Mouse (Mus musculus) embryonic facial prominence, embryonic 13.5 days (tissue): ENCODE measurements around the gene Lgr4. TPM values are rescaled to one million over a fixed set of nuclear protein-coding genes. Genes with fewer than 3 reads are reported as not detected.

Source experiments
- ATAC-seq: fragments of 200-750 bp; cut with Nextera tagmentation; 2 replicates; pipeline ENCODE4 v1.8.0; 2017; ENCODE audit warnings: low read depth; ENCODE audit not compliant: insufficient number of reproducible peaks, insufficient read depth, low FRiP score, low TSS enrichment
- H3K27ac ChIP-seq: fragments of 300-500 bp; sonication (generic); 2 replicates; pipeline ENCODE4 v1.5.1; 2015; ENCODE audit warnings: moderate library complexity, mild to moderate bottlenecking, inconsistent platforms
- H3K27me3 ChIP-seq: fragments of 300-500 bp; sonication (generic); 2 replicates; pipeline ENCODE4 v1.6.1; 2015; ENCODE audit warnings: mild to moderate bottlenecking, inconsistent platforms
- H3K36me3 ChIP-seq: fragments of 300-500 bp; sonication (generic); 2 replicates; pipeline ENCODE4 v1.6.1; 2015; ENCODE audit warnings: mild to moderate bottlenecking, inconsistent platforms
- H3K4me1 ChIP-seq: fragments of 300-500 bp; sonication (generic); 2 replicates; pipeline ENCODE4 v1.6.1; 2015; ENCODE audit warnings: inconsistent platforms
- H3K4me2 ChIP-seq: fragments of 300-500 bp; sonication (generic); 2 replicates; pipeline ENCODE4 v1.6.1; 2015; ENCODE audit warnings: moderate library complexity, mild to moderate bottlenecking, inconsistent platforms
- H3K4me3 ChIP-seq: fragments of 300-500 bp; sonication (generic); 2 replicates; pipeline ENCODE4 v1.5.1; 2015; ENCODE audit warnings: mild to moderate bottlenecking, inconsistent platforms
- H3K9ac ChIP-seq: fragments of 300-500 bp; sonication (generic); 2 replicates; pipeline ENCODE4 v1.6.1; 2015; ENCODE audit warnings: mild to moderate bottlenecking, inconsistent platforms
- H3K9me3 ChIP-seq: fragments of 300-500 bp; sonication (generic); 2 replicates; pipeline ENCODE4 v1.6.1; 2016; ENCODE audit warnings: inconsistent platforms
- WGBS: fragments of 180-500 bp; shearing (Covaris S2); methylation state at CpG from one replicate; pipeline ENCODE4 v1.1.7; 2015; ENCODE audit warnings: mixed read lengths; 5-methylcytosine and 5-hydroxymethylcytosine counted together
- polyA plus RNA-seq: library from polyadenylated mRNA; unstranded; fragments of >200 nt; fragmentation: Nextera tagmentation; extraction: Ambion mirVana; gene quantifications from 2 replicates; pipeline ENCODE4 v1.2.1, GENCODE M21; 2015

Lgr4 gene
- polyA plus RNA-seq, 1 experiment from 2014 or later = 19.3 TPM

DNA sequence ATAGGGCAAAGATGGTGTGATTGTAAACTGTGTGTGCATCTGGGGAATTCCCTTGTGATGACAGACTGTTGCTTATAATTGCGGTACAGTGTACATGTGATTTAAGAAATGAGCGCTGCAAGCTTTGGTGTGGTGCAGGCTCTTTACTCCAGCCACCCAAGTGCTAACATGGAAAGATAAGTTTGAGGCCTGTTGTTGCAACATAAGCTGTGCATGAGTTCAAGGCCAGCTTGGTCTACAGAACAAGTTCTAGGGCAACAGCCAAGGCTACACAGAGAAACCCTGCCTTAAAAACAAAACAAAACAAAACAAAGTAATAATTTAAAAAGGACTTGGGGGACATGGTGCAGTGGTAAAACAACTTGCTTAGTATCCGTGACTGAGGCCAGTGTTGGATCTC, 17.7 kb downstream of the Lgr4 start:
- Histone ChIP-seq H3K27ac (no peak overlapping the region), H3K36me3 (no peaks in the 10 kb centered on the region), H3K9ac (no peak overlapping the region), H3K9me3 (no peaks in the 10 kb centered on the region), H3K4me3 (no peak overlapping the region), H3K4me1 (peaks cover 32% of the 10 kb centered on the region), H3K27me3 (no peaks in the 10 kb centered on the region), H3K4me2 (no peak overlapping the region)
- 87% methylated on average over 3 of the region's 3 CpGs for WGBS
- ATAC-seq = no peak

GRCm38 (mm10) chr2:109935754-109936409, 18.4 kb downstream of the Lgr4 start:
- 72% methylated on average over 11 of the region's 11 CpGs for WGBS
- ATAC-seq = no peak
- Histone ChIP-seq H3K9ac (no peak overlapping the region), H3K27me3 (no peaks in the 10 kb centered on the region), H3K4me3 (no peak overlapping the region), H3K36me3 (no peaks in the 10 kb centered on the region), H3K4me2 (no peak overlapping the region), H3K9me3 (no peaks in the 10 kb centered on the region), H3K27ac (no peak overlapping the region), H3K4me1 (peaks cover 32% of the 10 kb centered on the region)

GRCm38 (mm10) chr2:109936410-109936755, 18.9 kb downstream of the Lgr4 start:
- Histone ChIP-seq H3K9me3 (no peaks in the 10 kb centered on the region), H3K9ac (no peak overlapping the region), H3K27ac (no peak overlapping the region), H3K4me1 (peaks cover 31% of the 10 kb centered on the region), H3K36me3 (no peaks in the 10 kb centered on the region), H3K27me3 (no peaks in the 10 kb centered on the region), H3K4me2 (no peak overlapping the region), H3K4me3 (no peak overlapping the region)
- no peak for ATAC-seq
- 53% methylated on average over 2 of the region's 2 CpGs for WGBS

GRCm38 (mm10) chr2:109941973-109942444, 24.6 kb downstream of the Lgr4 start:
- Histone ChIP-seq H3K4me2 (no peak overlapping the region), H3K36me3 (no peaks in the 10 kb centered on the region), H3K27me3 (no peaks in the 10 kb centered on the region), H3K27ac (0 out of 2 replicates have a peak overlapping the region, but pooled peaks have one; percentile 28), H3K9ac (peak overlapping the region; percentile 36; the same call in 1 of the 2 replicates), H3K4me1 (peaks cover 22% of the 10 kb centered on the region), H3K9me3 (no peaks in the 10 kb centered on the region), H3K4me3 (no peak overlapping the region)
- WGBS = 18% methylated on average over 5 of the region's 5 CpGs
- no peak for ATAC-seq

DNA sequence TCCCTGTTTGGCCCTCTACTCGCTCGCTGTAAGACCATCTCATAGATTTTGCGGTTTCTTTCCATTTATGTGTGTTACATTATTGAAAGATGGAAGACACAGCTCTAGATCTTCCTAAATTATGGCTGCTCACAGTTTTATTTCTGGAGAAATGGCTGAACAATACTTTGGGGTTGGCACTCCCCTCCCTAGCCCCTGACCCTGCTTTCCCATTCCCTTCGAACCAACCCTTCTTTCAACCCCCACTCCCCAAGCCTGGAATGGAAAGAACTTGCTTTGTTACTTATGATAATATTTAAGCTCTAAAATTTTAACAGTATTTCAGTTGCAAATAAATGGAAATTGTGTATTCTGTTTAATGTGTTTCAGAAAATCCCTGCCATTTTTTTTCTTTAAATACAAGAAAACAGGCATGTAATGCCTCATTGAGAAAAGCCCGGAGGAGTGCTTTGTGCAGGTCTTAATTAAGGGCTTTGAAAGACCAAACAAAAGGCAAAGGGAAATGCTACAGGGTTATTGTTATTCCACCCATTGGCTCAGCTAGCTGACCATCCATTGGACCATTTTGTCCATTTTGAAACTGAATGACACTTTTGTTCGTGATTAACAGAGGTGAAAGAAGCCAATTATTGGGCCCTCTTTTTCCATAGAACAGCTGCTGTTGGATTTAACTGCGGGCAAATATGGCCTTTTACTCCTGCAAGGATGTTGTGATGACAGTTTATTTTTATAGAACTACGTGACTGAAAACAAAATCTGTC, 25.5 kb downstream of the Lgr4 start:
- no peak for ATAC-seq
- no peak overlapping the region for H3K9ac ChIP-seq
- H3K4me2 ChIP-seq = no peak overlapping the region
- H3K4me3 ChIP-seq = no peak overlapping the region
- H3K27ac ChIP-seq = no peak overlapping the region
- no peaks in the 10 kb centered on the region for H3K36me3 ChIP-seq
- H3K9me3 ChIP-seq = no peaks in the 10 kb centered on the region
- H3K27me3 ChIP-seq = no peaks in the 10 kb centered on the region
- WGBS = 46% methylated on average over 8 of the region's 8 CpGs
- peaks cover 22% of the 10 kb centered on the region for H3K4me1 ChIP-seq

GRCm38 (mm10) chr2:109944995-109945394, 27.5 kb downstream of the Lgr4 start:
- no peaks in the 10 kb centered on the region for H3K27me3 ChIP-seq
- peaks cover 22% of the 10 kb centered on the region for H3K4me1 ChIP-seq
- no peaks in the 10 kb centered on the region for H3K36me3 ChIP-seq
- no peak overlapping the region for H3K9ac ChIP-seq
- no peak overlapping the region for H3K4me2 ChIP-seq
- H3K4me3 ChIP-seq = no peak overlapping the region
- WGBS = 70% methylated on average over 9 of the region's 9 CpGs
- no peak overlapping the region; the same call in 1 of the 2 replicates for H3K27ac ChIP-seq
- ATAC-seq = no peak
- H3K9me3 ChIP-seq = no peaks in the 10 kb centered on the region

GRCm38 (mm10) chr2:109945532-109945931, 28.1 kb downstream of the Lgr4 start:
- WGBS = 84% methylated on average over 4 of the region's 4 CpGs
- no peak for ATAC-seq
- no peaks in the 10 kb centered on the region for H3K36me3 ChIP-seq

DNA sequence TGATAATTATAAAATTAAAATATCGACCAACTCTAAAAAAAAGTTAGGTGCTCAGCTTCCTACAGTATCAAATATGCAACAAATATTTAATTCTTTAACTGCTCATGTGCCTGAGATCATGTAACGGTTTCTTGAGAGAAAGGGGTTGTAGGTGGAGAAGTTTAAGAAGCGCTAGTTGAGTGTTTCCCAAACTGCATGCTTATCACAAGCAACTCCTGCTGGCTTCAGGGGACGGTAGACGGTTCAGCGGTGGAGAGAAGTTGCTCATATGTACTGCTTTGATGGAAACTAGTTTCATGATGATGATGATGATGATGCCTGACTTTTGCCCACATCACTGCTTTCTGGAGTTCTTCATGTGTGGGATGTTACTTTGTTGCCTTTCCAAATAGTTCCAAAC, 29.0 kb downstream of the Lgr4 start:
- WGBS = 86% methylated on average over 6 of the region's 6 CpGs
- H3K4me3 ChIP-seq = no peak overlapping the region
- ATAC-seq = no peak

More at GRCm38 (mm10) chr2:109945532-109945931, 28.1 kb downstream of the Lgr4 start:
- Histone ChIP-seq H3K4me3 (no peak overlapping the region), H3K9me3 (no peaks in the 10 kb centered on the region), H3K9ac (no peak overlapping the region), H3K27ac (no peak overlapping the region), H3K4me2 (no peak overlapping the region), H3K4me1 (peaks cover 22% of the 10 kb centered on the region), H3K27me3 (no peaks in the 10 kb centered on the region)

GRCm38 (mm10) chr2:109949519-109949918, 32.1 kb downstream of the Lgr4 start:
- ATAC-seq = no peak
- no peak overlapping the region for H3K9ac ChIP-seq
- no peak overlapping the region for H3K4me2 ChIP-seq
- no peaks in the 10 kb centered on the region for H3K36me3 ChIP-seq
- H3K4me1 ChIP-seq = peaks cover 14% of the 10 kb centered on the region
- no peaks in the 10 kb centered on the region for H3K27me3 ChIP-seq
- no peaks in the 10 kb centered on the region for H3K9me3 ChIP-seq
- no peak overlapping the region for H3K4me3 ChIP-seq
- no peak overlapping the region for H3K27ac ChIP-seq

More for the DNA sequence above, 29.0 kb downstream of the Lgr4 start:
- Histone ChIP-seq H3K27ac (no peak overlapping the region), H3K4me2 (no peak overlapping the region), H3K36me3 (no peaks in the 10 kb centered on the region), H3K27me3 (no peaks in the 10 kb centered on the region), H3K9ac (no peak overlapping the region), H3K4me1 (peaks cover 30% of the 10 kb centered on the region), H3K9me3 (no peaks in the 10 kb centered on the region)

DNA sequence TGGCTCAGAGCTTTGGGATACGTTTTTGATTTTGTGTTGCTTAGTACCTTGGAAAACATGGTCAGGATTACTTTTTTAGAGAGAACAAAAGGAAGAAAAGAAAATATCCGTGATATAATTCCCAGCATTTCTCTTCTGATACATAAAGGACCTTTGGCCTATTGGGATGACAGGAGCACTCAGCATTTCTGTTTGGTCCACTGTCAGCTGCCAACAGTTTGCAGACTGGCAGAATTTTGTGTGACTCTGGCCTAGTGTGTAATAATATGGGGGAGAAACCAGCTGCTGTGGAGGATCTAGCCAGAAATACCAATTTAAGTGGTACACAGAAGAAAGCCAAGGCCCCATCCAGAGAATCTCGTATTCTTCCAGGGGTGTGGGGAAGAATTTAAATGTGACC, 32.9 kb downstream of the Lgr4 start:
- 64% methylated on average over 3 of the region's 3 CpGs for WGBS
- no peaks in the 10 kb centered on the region for H3K27me3 ChIP-seq
- no peak for ATAC-seq
- H3K9me3 ChIP-seq = no peaks in the 10 kb centered on the region
- H3K36me3 ChIP-seq = no peaks in the 10 kb centered on the region
- no peak overlapping the region for H3K27ac ChIP-seq
- H3K9ac ChIP-seq = no peak overlapping the region
- H3K4me1 ChIP-seq = peaks cover 11% of the 10 kb centered on the region; the same call in 1 of the 2 replicates
- no peak overlapping the region for H3K4me2 ChIP-seq
- H3K4me3 ChIP-seq = no peak overlapping the region

GRCm38 (mm10) chr2:109951050-109951449, 33.6 kb downstream of the Lgr4 start:
- no peak for ATAC-seq
- H3K4me3 ChIP-seq = no peak overlapping the region
- H3K36me3 ChIP-seq = no peaks in the 10 kb centered on the region
- H3K9me3 ChIP-seq = no peaks in the 10 kb centered on the region
- H3K27me3 ChIP-seq = no peaks in the 10 kb centered on the region
- no peak overlapping the region for H3K9ac ChIP-seq
- H3K27ac ChIP-seq = no peak overlapping the region
- no peak overlapping the region for H3K4me2 ChIP-seq
- H3K4me1 ChIP-seq = peaks cover 12% of the 10 kb centered on the region; the same call in 1 of the 2 replicates
- WGBS = 75% methylated on average over 4 of the region's 4 CpGs
